ENCODE assay signal across 12 mouse cellular contexts in genomic region chr4:48342705-48343104, GRCm38 (mm10).
"Had no signal": no experiment of that assay in that cellular context is flagged by ENCODE, and none has a peak within 500 bp of the region (broad histone marks: within the 10 kb centered on the region; RNA-seq: fewer than 3 reads in every experiment).

No protein-coding gene starts in this region.

- DNase-seq: liver, postnatal 0 days; lung, adult 2 months; lung, postnatal 14 days; lung, postnatal 36 days; midbrain, embryonic 14.5 days; retina, postnatal 1 day; right cerebral cortex, postnatal 14 days; right cerebral cortex, postnatal 4 days; spleen, adult 18-20 months; thymus, adult 2 months; thymus, postnatal 25 days; thymus, postnatal 4 days had no signal
